Mouse (Mus musculus) intestine, embryonic 15.5 days (tissue): ENCODE data around the gene Mycl. TPM values are rescaled to one million over a fixed set of nuclear protein-coding genes. Genes with fewer than 3 reads are reported as not detected.

Experiments
- ATAC-seq: fragments of 200-750 bp; cut with Nextera tagmentation; 2 replicates; pipeline ENCODE4 v1.8.0; 2017; ENCODE audit warnings: moderate TSS enrichment, moderate library complexity
- H3K27ac ChIP-seq: fragments of 300-500 bp; sonication (generic); 2 replicates; pipeline ENCODE4 v1.5.1; 2015; ENCODE audit warnings: mild to moderate bottlenecking, inconsistent platforms
- H3K27me3 ChIP-seq: fragments of 300-500 bp; sonication (generic); replicated peaks from 2 replicates; pipeline ENCODE4 v1.6.1; 2015; ENCODE audit warnings: inconsistent platforms
- H3K36me3 ChIP-seq: fragments of 300-500 bp; sonication (generic); 2 replicates; pipeline ENCODE4 v1.6.1; 2015; ENCODE audit warnings: inconsistent platforms
- H3K4me1 ChIP-seq: fragments of 300-500 bp; sonication (generic); replicated peaks from 2 replicates; pipeline ENCODE4 v1.6.1; 2015; ENCODE audit warnings: inconsistent platforms
- H3K4me2 ChIP-seq: fragments of 300-500 bp; sonication (generic); replicated peaks from 2 replicates; pipeline ENCODE4 v1.6.1; 2015; ENCODE audit warnings: mild to moderate bottlenecking, inconsistent platforms
- H3K4me3 ChIP-seq: fragments of 300-500 bp; sonication (generic); replicated peaks from 2 replicates; pipeline ENCODE4 v1.5.1; 2015; ENCODE audit warnings: inconsistent platforms
- H3K9ac ChIP-seq: fragments of 300-500 bp; sonication (generic); 2 replicates; pipeline ENCODE4 v1.6.1; 2015; ENCODE audit warnings: inconsistent platforms
- H3K9me3 ChIP-seq: fragments of 300-500 bp; sonication (generic); 2 replicates; pipeline ENCODE4 v1.6.1; 2016; ENCODE audit warnings: inconsistent platforms
- WGBS: fragments of 180-500 bp; shearing (Covaris S2); methylation state at CpG from one replicate; pipeline ENCODE4 v1.1.7; 2015; 5-methylcytosine and 5-hydroxymethylcytosine counted together
- polyA plus RNA-seq: library from polyadenylated mRNA; unstranded; fragments of >200 nt; fragmentation: Nextera tagmentation; extraction: Ambion mirVana; gene quantifications from 2 replicates; pipeline ENCODE4 v1.2.1, GENCODE M21; 2015

The Mycl gene
- 8.4 and 9.2 TPM in 2 replicates for polyA plus RNA-seq

DNA sequence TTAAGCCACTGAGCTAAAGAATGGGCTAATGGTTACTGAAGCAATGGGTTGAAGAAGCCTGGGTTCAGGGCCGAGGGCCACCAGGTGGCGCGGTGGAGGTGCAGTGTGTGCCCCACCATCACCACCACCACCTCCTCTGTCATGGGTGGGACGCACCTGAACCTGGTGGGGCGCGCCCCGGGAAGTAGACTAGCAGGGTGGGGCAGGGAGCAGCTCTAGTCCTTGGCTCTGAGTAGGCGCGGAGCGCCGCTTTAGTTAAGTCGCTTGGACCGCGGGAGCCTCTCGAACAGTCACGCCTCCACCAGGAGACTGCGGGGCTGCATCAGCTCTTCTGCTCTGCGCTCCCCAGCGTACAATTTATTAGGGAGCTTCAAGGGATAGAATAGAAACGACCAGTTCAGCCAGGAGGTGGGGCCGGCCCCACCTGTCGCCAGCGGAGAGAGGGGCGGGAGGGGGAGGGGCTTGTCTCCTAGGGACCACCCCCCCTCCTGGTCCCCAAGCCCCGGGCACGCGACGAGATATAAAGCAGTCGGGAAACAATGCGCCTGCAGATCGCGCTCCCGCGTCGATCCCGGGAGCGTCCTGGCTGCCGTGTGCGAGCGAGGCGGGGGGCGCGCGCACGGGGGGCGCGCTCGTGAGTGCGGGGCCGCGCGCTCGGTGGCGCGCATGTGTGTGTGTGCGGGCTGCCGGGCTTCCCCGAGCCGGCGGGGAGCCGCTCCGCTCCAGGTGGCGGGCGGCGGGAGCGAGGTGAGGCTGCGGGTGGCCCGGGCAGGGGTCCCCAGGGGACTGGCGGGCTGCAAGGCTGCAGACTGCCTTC is at the start of gene Mycl:
TSS of gene Mycl (plus strand) at position 249 of the 817 bp plus-strand sequence.
- no peaks in the 10 kb centered on the region for H3K9me3 ChIP-seq
- under 1% methylated on average over 68 of the region's 69 CpGs for WGBS

DNA sequence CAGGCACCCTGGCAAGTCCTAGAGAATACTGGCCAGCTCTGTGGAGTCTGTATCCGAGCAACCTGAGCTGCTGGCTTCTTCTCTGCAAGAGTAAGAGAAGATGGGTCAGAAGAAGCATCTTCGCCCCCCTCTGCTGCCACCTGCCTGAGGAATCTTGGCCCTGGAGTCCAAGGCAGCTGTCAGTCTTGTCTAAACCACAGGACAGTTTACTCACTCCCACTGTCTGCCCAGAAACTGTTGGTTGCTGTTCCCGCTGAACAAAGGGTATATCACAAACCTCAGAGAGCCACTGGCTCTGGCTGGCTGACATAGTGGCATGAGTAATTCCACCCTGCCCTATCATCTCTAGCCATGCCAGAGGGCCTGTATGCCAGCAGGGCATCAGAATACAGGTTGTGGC is 48.2 kb upstream of the Mycl start:
- H3K4me1 ChIP-seq: no peaks in the 10 kb centered on the region
- H3K4me3 ChIP-seq: no peak overlapping the region
- H3K4me2 ChIP-seq: no peak overlapping the region
- H3K27me3 ChIP-seq: no peaks in the 10 kb centered on the region
- H3K9me3 ChIP-seq: no peaks in the 10 kb centered on the region
- 84% methylated on average over 3 of the region's 3 CpGs for WGBS
- ATAC-seq: no peak
- no peak overlapping the region for H3K9ac ChIP-seq
- H3K36me3 ChIP-seq: no peaks in the 10 kb centered on the region
- H3K27ac ChIP-seq: no peak overlapping the region

More for the DNA sequence above, at the start of gene Mycl:
- Histone ChIP-seq H3K4me3 (peak within 1 kb of the TSS; percentile 74), H3K4me1 (peaks cover 19% of the 10 kb centered on the region), H3K27ac (peak within 1 kb of the TSS; percentile 81), H3K27me3 (0 out of 2 replicates have a peak, but pooled peaks cover 2% of the 10 kb centered on the region), H3K36me3 (no peaks in the 10 kb centered on the region), H3K9ac (peak within 1 kb of the TSS; percentile 80), H3K4me2 (peak within 1 kb of the TSS; percentile 98)
- ATAC-seq: peak; percentile 88

DNA sequence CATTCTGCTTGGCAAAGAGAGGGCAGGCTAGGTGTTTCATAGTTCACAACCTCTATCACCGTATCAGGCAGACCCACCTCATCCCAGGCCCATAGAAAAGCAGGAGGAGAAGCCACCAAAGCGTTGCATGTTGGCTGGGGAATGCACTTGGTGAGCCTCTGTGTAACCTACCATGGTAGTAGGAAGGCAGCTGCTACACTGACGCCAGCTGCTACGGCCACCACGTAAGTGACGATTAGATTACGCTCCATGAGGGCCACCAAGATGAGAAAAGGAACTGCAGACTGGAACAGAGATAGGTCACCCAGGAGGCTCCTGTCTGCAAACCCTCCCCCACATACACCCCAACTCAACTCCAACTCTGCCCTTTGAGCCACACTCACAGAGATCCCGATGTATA is 46.4 kb upstream of the Mycl start:
- Histone ChIP-seq H3K4me2 (no peak overlapping the region), H3K27me3 (no peaks in the 10 kb centered on the region), H3K27ac (no peak overlapping the region), H3K9ac (no peak overlapping the region), H3K4me1 (no peaks in the 10 kb centered on the region), H3K36me3 (no peaks in the 10 kb centered on the region), H3K4me3 (no peak overlapping the region), H3K9me3 (no peaks in the 10 kb centered on the region)
- 90% methylated on average over 8 of the region's 8 CpGs for WGBS
- no peak for ATAC-seq

DNA sequence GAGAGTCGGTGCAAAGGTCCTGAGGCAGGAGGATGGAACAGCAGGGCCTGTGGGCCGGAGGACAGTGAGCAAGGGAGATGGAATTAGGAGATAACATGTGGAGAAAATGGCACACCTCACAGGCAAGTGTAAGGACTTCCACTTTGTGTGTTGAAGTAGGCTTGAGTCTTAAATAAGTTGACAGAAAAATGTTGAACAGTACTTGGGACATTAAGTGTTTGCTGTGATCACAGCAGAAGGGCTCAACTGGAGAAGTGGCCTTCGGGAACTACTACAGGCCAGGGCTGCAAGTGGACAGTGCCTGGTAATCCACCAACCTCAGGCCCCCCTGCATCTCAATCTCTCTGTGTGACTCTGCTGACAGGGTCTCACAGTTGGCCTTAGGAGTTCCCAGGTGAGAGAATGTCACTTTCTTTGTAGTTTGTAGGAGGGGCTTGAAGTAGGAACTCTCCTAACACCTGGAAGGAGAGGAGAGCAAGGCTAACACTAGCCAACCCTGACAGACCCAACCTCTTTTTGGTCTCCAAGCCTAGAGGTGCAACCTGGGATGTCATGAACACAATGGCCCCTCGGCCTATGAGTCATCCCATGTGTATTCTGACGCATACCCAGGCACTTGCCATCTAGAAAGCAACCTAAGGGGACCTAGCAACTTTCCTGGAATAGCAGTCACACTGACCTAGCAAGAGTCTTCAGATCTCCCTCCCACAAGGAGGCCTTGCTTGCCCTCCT is 40.6 kb upstream of the Mycl start:
- H3K4me1 ChIP-seq: peaks cover 15% of the 10 kb centered on the region
- 52% methylated on average over 5 of the region's 5 CpGs for WGBS
- peak overlapping the region; percentile 61 for H3K4me2 ChIP-seq
- H3K4me3 ChIP-seq: peak overlapping the region; percentile 21
- no peaks in the 10 kb centered on the region for H3K36me3 ChIP-seq
- H3K27me3 ChIP-seq: peaks cover 7% of the 10 kb centered on the region
- peak; percentile 77 for ATAC-seq
- no peaks in the 10 kb centered on the region for H3K9me3 ChIP-seq
- H3K9ac ChIP-seq: no peak overlapping the region
- H3K27ac ChIP-seq: peak overlapping the region; percentile 77

DNA sequence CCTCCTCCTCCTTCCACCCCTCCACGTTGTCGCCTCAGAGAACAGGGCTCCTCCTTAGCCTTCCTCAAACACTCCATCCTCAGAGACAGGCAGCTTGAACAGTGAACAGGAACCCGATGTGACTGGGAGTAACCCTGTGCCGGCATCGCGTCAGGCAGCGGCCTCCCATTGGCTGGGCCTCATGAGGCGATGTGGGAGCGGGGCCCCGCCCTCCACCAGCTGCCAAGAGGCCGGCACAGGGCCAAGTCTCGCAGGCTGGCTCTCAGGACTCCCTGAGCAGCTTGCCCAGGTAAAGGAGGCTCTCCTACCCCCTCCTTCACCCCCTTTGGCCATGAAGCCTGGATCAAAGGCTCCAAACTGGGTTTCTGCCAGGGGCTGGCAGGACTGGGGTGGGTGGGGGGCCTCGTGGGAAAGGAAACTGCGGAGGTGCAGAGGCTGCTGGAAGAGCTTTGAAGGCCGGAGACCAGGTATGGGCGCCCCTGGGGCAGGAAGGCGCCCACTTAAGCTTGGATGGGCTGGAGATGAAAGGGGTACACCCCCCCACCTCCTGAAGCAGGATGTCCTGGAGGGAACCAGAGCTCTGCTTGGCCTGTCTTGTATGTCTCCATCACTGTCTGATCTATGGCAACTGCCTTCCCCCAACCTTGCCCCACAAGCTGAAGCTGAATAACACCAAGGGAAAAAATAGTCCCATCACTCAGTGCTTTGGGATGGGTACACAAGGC is 39.9 kb upstream of the Mycl start:
- H3K27ac ChIP-seq: peak overlapping the region; percentile 77
- no peaks in the 10 kb centered on the region for H3K36me3 ChIP-seq
- ATAC-seq: peak; percentile 96
- H3K4me2 ChIP-seq: peak overlapping the region; percentile 61
- peak overlapping the region; percentile 41 for H3K9ac ChIP-seq
- peak overlapping the region; percentile 21 for H3K4me3 ChIP-seq
- no peaks in the 10 kb centered on the region for H3K9me3 ChIP-seq
- H3K4me1 ChIP-seq: peaks cover 21% of the 10 kb centered on the region
- peaks cover 8% of the 10 kb centered on the region for H3K27me3 ChIP-seq
- 11% methylated on average over 17 of the region's 17 CpGs for WGBS

DNA sequence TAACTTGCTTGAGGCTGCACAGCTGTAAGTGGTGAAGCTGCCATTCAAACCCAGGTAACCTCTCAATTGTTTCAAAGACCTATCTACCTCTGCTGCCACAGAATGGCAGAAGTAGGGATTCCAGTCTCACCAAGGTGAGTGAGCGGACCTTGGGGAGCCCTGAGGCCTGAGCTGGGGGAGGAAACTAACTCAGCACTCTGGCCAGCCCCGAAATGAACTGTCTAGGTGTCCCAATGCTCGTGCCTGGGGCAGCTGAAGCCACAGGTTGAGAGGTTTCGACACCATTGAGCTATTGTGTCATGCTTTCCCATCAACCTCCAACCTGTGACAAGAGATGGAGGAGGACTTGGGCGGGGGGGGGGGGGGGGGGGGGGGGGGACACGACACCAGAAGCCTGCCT is 39.2 kb upstream of the Mycl start:
- Histone ChIP-seq H3K4me2 (no peak overlapping the region), H3K27ac (no peak overlapping the region), H3K4me1 (peaks cover 28% of the 10 kb centered on the region), H3K4me3 (no peak overlapping the region), H3K27me3 (peaks cover 10% of the 10 kb centered on the region), H3K9ac (no peak overlapping the region), H3K9me3 (no peaks in the 10 kb centered on the region), H3K36me3 (no peaks in the 10 kb centered on the region)
- ATAC-seq: no peak
- 81% methylated on average over 5 of the region's 6 CpGs for WGBS

DNA sequence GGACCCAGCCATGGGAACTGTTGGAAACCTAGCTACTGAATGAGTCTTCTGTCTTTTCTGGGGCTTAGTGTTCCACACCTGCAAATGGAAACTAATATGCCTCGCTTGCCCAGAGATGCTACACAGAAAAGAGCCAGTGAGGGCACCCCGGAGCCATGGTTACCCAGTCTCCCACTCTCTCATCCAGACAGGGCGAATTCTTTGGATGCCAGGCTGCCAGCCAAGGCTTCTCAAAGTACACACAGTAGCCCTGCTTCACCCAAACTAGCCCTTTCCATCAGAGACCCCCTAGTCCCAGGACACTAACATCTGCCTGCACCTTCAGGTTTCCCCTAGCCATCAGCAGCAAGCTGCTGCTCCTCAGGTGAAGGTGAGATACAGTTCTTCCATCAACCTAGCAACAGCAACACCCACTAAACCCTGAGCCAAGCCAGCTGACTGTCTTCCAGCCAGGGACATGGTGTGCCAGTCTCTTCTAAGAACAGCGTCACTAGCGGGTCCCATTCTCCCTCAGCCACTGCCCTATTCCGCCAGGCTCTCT is 36.9 kb upstream of the Mycl start:
- Histone ChIP-seq H3K27me3 (peaks cover 10% of the 10 kb centered on the region), H3K27ac (no peak overlapping the region), H3K4me3 (no peak overlapping the region)

DNA sequence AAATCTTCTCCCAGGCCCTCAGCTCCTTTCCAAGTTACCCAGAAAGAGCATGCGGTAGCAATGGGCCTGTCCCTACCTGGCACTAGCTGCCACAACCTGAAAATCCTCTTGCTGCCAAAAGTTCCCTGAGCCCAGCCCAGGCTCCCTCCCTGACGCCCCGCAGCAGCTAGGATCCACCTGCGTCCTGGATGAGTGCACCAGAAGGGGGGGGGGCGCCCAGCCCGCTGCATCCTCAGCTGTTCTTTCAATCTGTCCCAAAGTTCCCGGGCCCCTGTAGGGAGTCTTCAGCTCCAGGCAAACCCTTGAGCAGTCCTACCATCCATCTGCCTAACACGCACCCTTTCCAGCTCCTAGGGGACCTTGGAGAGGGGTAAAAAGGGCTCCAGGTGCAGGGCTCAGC is 35.6 kb upstream of the Mycl start:
- WGBS: 14% methylated on average over 8 of the region's 8 CpGs
- Histone ChIP-seq H3K9ac (0 out of 2 replicates have a peak overlapping the region, but pooled peaks have one; percentile 58), H3K4me3 (peak overlapping the region; percentile 59), H3K9me3 (no peaks in the 10 kb centered on the region), H3K4me2 (peak overlapping the region; percentile 100), H3K27me3 (peaks cover 10% of the 10 kb centered on the region), H3K4me1 (peaks cover 35% of the 10 kb centered on the region), H3K27ac (no peak overlapping the region), H3K36me3 (no peaks in the 10 kb centered on the region)
- 0 out of 2 replicates have a peak, but pooled peaks have one; percentile 13 for ATAC-seq

More for the DNA sequence above, 36.9 kb upstream of the Mycl start:
- 85% methylated on average over 6 of the region's 6 CpGs for WGBS
- peaks cover 36% of the 10 kb centered on the region for H3K4me1 ChIP-seq
- H3K9ac ChIP-seq: no peak overlapping the region
- H3K4me2 ChIP-seq: no peak overlapping the region
- H3K9me3 ChIP-seq: no peaks in the 10 kb centered on the region
- H3K36me3 ChIP-seq: no peaks in the 10 kb centered on the region
- ATAC-seq: no peak

DNA sequence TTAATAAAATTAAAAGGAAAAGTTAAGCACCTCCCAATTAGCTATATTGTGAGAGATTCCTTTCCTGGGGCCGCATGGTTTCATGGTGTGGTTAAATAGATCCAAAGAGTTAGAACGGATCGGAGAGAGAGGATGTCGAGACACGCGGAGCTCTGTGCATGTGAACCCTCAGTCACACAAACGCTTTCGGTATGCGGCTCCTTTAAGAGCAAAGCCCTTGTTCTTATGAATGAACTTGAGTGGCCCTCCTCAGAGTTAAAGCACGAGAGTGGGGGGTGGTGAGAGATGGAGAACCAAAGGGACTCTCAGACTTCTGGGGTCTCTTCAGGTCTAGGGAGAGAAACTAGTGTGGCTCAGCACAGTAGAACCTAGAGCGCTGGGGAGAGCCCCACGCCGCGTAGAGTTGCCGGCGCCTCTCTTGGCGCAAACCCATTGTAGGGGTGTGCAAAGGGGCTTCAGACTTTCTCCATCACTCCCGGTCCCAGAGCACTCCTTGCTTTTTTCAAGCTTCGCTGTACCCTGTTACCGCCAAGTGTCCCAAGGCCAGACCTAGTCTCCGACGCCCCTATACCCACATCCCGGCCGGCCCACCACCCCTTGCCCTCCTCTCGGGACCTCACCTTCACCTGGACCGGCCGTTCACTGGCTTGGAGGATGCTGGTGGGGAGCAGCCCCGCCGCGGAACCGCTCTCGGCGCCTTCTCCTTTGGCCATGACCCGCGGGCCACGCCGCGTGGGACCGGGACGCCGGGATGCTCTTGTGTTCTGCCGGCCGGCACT is 34.9 kb upstream of the Mycl start:
- peak overlapping the region; percentile 58 for H3K9ac ChIP-seq
- H3K9me3 ChIP-seq: no peaks in the 10 kb centered on the region
- H3K4me3 ChIP-seq: peak overlapping the region; percentile 59
- peak; percentile 29 for ATAC-seq
- peaks cover 28% of the 10 kb centered on the region for H3K4me1 ChIP-seq
- H3K27ac ChIP-seq: no peak overlapping the region
- H3K4me2 ChIP-seq: peak overlapping the region; percentile 100
- no peaks in the 10 kb centered on the region for H3K36me3 ChIP-seq
- H3K27me3 ChIP-seq: peaks cover 10% of the 10 kb centered on the region
- 0% methylated on average over 43 of the region's 43 CpGs for WGBS

DNA sequence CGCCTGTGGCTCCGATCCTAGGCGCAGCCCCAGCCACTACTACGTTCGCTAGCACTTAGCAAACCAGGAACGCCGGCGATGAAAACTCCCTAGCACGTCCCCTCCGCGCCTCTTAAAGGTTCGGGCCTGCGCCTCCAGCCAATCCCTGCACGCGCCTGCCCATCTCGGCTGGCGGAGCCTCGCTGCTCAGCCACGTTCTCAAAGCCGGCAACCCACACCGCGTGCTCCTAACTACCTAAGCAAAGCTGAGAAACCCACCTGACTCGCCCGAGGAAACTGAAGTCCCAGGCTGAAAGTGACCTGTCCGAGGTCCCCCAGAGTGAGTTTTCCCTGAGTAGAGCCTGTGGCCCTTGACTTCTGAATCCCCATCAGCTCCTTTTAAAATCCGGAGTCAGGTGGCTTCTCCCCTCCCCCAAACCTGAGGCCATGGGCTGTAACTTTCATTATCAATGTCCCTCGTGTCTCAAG is 34.3 kb upstream of the Mycl start, which contains the start of gene Mfsd2a:
TSS of gene Mfsd2a (minus strand) at position 89 of the 468 bp plus-strand sequence.
- no peaks in the 10 kb centered on the region for H3K9me3 ChIP-seq
- H3K27ac ChIP-seq: no peak within 1 kb of the TSS
- H3K9ac ChIP-seq: peak within 1 kb of the TSS; percentile 58
- H3K4me3 ChIP-seq: peak within 1 kb of the TSS; percentile 59
- WGBS: under 1% methylated on average over 27 of the region's 27 CpGs
- H3K36me3 ChIP-seq: no peaks in the 10 kb centered on the region
- H3K4me2 ChIP-seq: peak within 1 kb of the TSS; percentile 100
- ATAC-seq: peak; percentile 83
- H3K27me3 ChIP-seq: peaks cover 10% of the 10 kb centered on the region
- peaks cover 23% of the 10 kb centered on the region for H3K4me1 ChIP-seq

DNA sequence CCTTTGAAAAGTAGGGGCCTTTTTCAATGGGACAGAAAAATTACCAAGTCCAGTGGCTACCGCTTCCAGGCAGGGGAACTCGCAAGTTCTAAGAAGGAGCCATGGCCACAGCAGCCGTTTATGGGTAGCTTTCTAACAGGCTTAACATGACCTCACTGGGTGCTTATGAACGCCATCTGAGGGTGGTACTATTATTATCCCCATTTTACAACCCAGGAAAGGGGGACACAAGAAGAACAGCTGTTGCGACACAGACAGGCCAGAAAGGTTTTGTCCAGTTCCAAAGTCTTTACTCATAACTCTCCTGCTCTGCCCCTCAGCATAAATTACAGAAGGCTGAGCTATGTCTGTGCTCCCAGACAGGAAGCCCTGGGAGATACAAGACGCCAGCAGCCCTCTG is 33.9 kb upstream of the Mycl start:
- no peaks in the 10 kb centered on the region for H3K9me3 ChIP-seq

More for the DNA sequence above, 33.9 kb upstream of the Mycl start:
- Histone ChIP-seq H3K4me1 (peaks cover 23% of the 10 kb centered on the region), H3K4me2 (peak overlapping the region; percentile 100), H3K27me3 (peaks cover 10% of the 10 kb centered on the region), H3K9ac (no peak overlapping the region), H3K36me3 (no peaks in the 10 kb centered on the region), H3K4me3 (0 out of 2 replicates have a peak overlapping the region, but pooled peaks have one; percentile 59), H3K27ac (no peak overlapping the region)
- no peak for ATAC-seq
- WGBS: 43% methylated on average over 6 of the region's 6 CpGs
